Mouse (Mus musculus) liver, embryonic 14.5 days (tissue): ENCODE data around the gene Mical3. TPM values are rescaled to one million over a fixed set of nuclear protein-coding genes. Genes with fewer than 3 reads are reported as not detected.
A peak's percentile ranks its signal among the peaks of the same experiment; 100 is the strongest.

Source experiments
- ATAC-seq: fragments of 200-750 bp; cut with Nextera tagmentation; 2 replicates; pipeline ENCODE4 v1.8.0; 2017; ENCODE audit warnings: moderate number of reproducible peaks, mild to moderate bottlenecking, moderate library complexity; ENCODE audit not compliant: insufficient read depth
- DNase-seq, 3 experiments: peaks; one replicate each; pipeline ENCODE4 v3.0.0-alpha.2; 2012 to 2013; ENCODE audit warnings: low read depth in 3 of 3, low spot score in 3 of 3
- H3K27ac ChIP-seq: fragments of 300-500 bp; sonication (generic); 2 replicates; pipeline ENCODE4 v1.5.1; 2014; ENCODE audit warnings: moderate library complexity, mild to moderate bottlenecking, control low read depth, inconsistent platforms
- H3K27me3 ChIP-seq: fragments of 300-500 bp; sonication (generic); 2 replicates; pipeline ENCODE4 v1.6.1; 2014; ENCODE audit warnings: mild to moderate bottlenecking, low read length, moderate library complexity; ENCODE audit not compliant: control insufficient read depth, insufficient read depth
- H3K36me3 ChIP-seq: fragments of 300-500 bp; sonication (generic); replicated peaks from 2 replicates; pipeline ENCODE4 v1.6.1; 2014; ENCODE audit warnings: low read depth; ENCODE audit not compliant: control insufficient read depth, insufficient read depth
- H3K4me1 ChIP-seq, 2 experiments: fragments of 200-500 bp in 1 of 2; fragments of 300-500 bp in 1 of 2; sonication (generic) in 1 of 2; replicated peaks; 2 replicates each; pipeline ENCODE4 v1.6.1; 2012 to 2014; ENCODE audit warnings: antibody characterized with exemption in 1 of 2, inconsistent platforms in 1 of 2, low read length in 1 of 2; ENCODE audit not compliant: control insufficient read depth in 2 of 2, insufficient read depth in 2 of 2
- H3K4me2 ChIP-seq: fragments of 300-500 bp; sonication (generic); 2 replicates; pipeline ENCODE4 v1.6.1; 2014; ENCODE audit warnings: low read depth, mild to moderate bottlenecking, control low read depth, moderate library complexity
- H3K4me3 ChIP-seq, 2 experiments: fragments of 200-500 bp in 1 of 2; fragments of 300-500 bp in 1 of 2; sonication (generic) in 1 of 2; 2 replicates each; pipeline ENCODE4 v1.5.1; 2012 to 2014; ENCODE audit warnings: low read depth in 2 of 2, low read length in 2 of 2, mild to moderate bottlenecking in 2 of 2, control low read depth in 1 of 2, inconsistent platforms in 1 of 2, moderate library complexity in 1 of 2; ENCODE audit not compliant: insufficient read depth in 1 of 2
- H3K9ac ChIP-seq: fragments of 300-500 bp; sonication (generic); replicated peaks from 2 replicates; pipeline ENCODE4 v1.6.1; 2014; ENCODE audit warnings: mild to moderate bottlenecking, control low read depth, moderate library complexity
- H3K9me3 ChIP-seq: fragments of 300-500 bp; sonication (generic); 2 replicates; pipeline ENCODE4 v1.6.1; 2016; ENCODE audit warnings: low read length, mixed read lengths; ENCODE audit not compliant: control insufficient read depth
- CTCF ChIP-seq: IDR thresholded peaks from 2 replicates; pipeline ENCODE4 v1.5.1; 2016; ENCODE audit warnings: antibody characterized with exemption, low read depth, control low read depth
- EP300 ChIP-seq: IDR thresholded peaks from 2 replicates; pipeline ENCODE4 v1.6.1; 2016; ENCODE audit warnings: antibody characterized with exemption, low read depth
- WGBS: fragments of 180-500 bp; shearing (Covaris S2); extraction: QIAGEN DNeasy Blood & Tissue Kit; methylation state at CpG from one replicate; pipeline ENCODE4 v1.1.7; 2014; ENCODE audit not compliant: insufficient replicate concordance; 5-methylcytosine and 5-hydroxymethylcytosine counted together
- polyA plus RNA-seq, 2 experiments: library from polyadenylated mRNA; depleted of rRNA in 1 of 2; stranded (reverse) in 1 of 2; unstranded in 1 of 2; fragments of >200 nt; fragmentation: Nextera tagmentation in 1 of 2; extraction: Ambion mirVana in 1 of 2; gene quantifications; 2 replicates each; pipeline versions ENCODE4 v1.2.1 to v1.2.3; 2012 to 2014

The Mical3 gene
- polyA plus RNA-seq, 2 experiments: 8.1 to 9.4 TPM

- no peaks in the 10 kb centered on the region for H3K9me3 ChIP-seq
- H3K4me2 ChIP-seq: no peak overlapping the region
- H3K36me3 ChIP-seq: peaks cover 25% of the 10 kb centered on the region
- no peak overlapping the region for H3K4me3 ChIP-seq
- peaks cover 0 to 10% of the 10 kb centered on the region in 2 experiments; a peak in 2 of 4 replicates for H3K4me1 ChIP-seq
- DNase-seq: no peak
- TF ChIP-seq CTCF (no peak), EP300 (no peak)
- 75% methylated on average over 14 of the region's 14 CpGs for WGBS
- H3K27ac ChIP-seq: no peak overlapping the region
- no peaks in the 10 kb centered on the region for H3K27me3 ChIP-seq
- H3K9ac ChIP-seq: no peak overlapping the region
- no peak for ATAC-seq
These were observed 87.2 kb downstream of the Mical3 start for GRCm38 (mm10) chr6:121043434-121044189.

- DNase-seq: no peak
- 81% methylated on average over 3 of the region's 3 CpGs for WGBS
- Histone ChIP-seq H3K27ac (no peak overlapping the region), H3K4me2 (no peak overlapping the region), H3K36me3 (peaks cover 58% of the 10 kb centered on the region), H3K9ac (no peak overlapping the region), H3K27me3 (no peaks in the 10 kb centered on the region), H3K4me1 (no peaks in the 10 kb centered on the region), H3K4me3 (no peak overlapping the region), H3K9me3 (no peaks in the 10 kb centered on the region)
- no peak for ATAC-seq
- no peak for TF ChIP-seq EP300
- TF ChIP-seq CTCF: peak; percentile 31
These were observed 91.1 kb downstream of the Mical3 start for GRCm38 (mm10) chr6:121039719-121040118.

GRCm38 (mm10) chr6:121039286-121039685 lies 91.5 kb downstream of the Mical3 start:
- Histone ChIP-seq H3K9ac (no peak overlapping the region), H3K27ac (no peak overlapping the region), H3K4me1 (no peaks in the 10 kb centered on the region), H3K27me3 (no peaks in the 10 kb centered on the region), H3K36me3 (peaks cover 63% of the 10 kb centered on the region), H3K4me3 (no peak overlapping the region), H3K9me3 (no peaks in the 10 kb centered on the region), H3K4me2 (no peak overlapping the region)
- DNase-seq (no peak), ATAC-seq (no peak)
- TF ChIP-seq CTCF (no peak), EP300 (no peak)
- 82% methylated on average over 9 of the region's 9 CpGs for WGBS

GRCm38 (mm10) chr6:121037086-121037485 lies 93.7 kb downstream of the Mical3 start:
- no peaks in the 10 kb centered on the region for H3K27me3 ChIP-seq
- no peaks in the 10 kb centered on the region for H3K9me3 ChIP-seq
- H3K36me3 ChIP-seq: peaks cover 85% of the 10 kb centered on the region
- TF ChIP-seq EP300 (no peak), CTCF (no peak)
- no peak overlapping the region for H3K27ac ChIP-seq
- H3K4me2 ChIP-seq: no peak overlapping the region
- no peaks in the 10 kb centered on the region for H3K4me1 ChIP-seq
- H3K4me3 ChIP-seq: no peak overlapping the region
- H3K9ac ChIP-seq: no peak overlapping the region
- peak in 2 of 3 experiments; percentile 18 to 28 for DNase-seq
- ATAC-seq: peak; percentile 62; the same call in 1 of the 2 replicates
- WGBS: 73% methylated on average over 4 of the region's 4 CpGs

- Histone ChIP-seq H3K4me3 (no peak overlapping the region), H3K4me1 (no peaks in the 10 kb centered on the region), H3K36me3 (peaks cover 82% of the 10 kb centered on the region), H3K9me3 (no peaks in the 10 kb centered on the region), H3K9ac (no peak overlapping the region), H3K4me2 (no peak overlapping the region), H3K27ac (no peak overlapping the region), H3K27me3 (no peaks in the 10 kb centered on the region)
- WGBS: 80% methylated on average over 3 of the region's 3 CpGs
- ATAC-seq: no peak
- no peak for DNase-seq
- TF ChIP-seq CTCF: no peak
- TF ChIP-seq EP300: no peak
These were observed 94.9 kb downstream of the Mical3 start for GRCm38 (mm10) chr6:121035929-121036328.
